Mouse (Mus musculus): ENCODE data around the gene Ccl24. TPM values are rescaled to one million over a fixed set of nuclear protein-coding genes. Genes with fewer than 3 reads are reported as not detected.

Ccl24 gene
- polyA plus RNA-seq, 1 experiment from 2014 or later: 1.4 TPM

GRCm38 (mm10) chr5:135563469-135563868, 9.4 kb downstream of the Ccl24 start, which contains the start of gene Ccl26:
TSS of gene Ccl26 (minus strand) at chr5:135563569.
- no peaks in the 10 kb centered on the region for H3K4me1 ChIP-seq (ENCODE audit: control insufficient read depth, insufficient read depth, low read length)
- H3K36me3 ChIP-seq (replicated peaks; ENCODE audit: control insufficient read depth, insufficient read depth, low read depth, low read length): no peaks in the 10 kb centered on the region
- H3K9me3 ChIP-seq (replicated peaks; ENCODE audit: control insufficient read depth, low read length): no peaks in the 10 kb centered on the region
- DNase-seq (ENCODE audit: low spot score) (no peak), ATAC-seq (replicated peaks; ENCODE audit: insufficient number of reproducible peaks, low FRiP score, low TSS enrichment, low read depth) (no peak)
- H3K27ac ChIP-seq (replicated peaks; ENCODE audit: low read depth, low read length): no peak within 1 kb of the TSS
- no peak within 1 kb of the TSS for H3K4me3 ChIP-seq (ENCODE audit: low read depth, low read length)
- H3K27me3 ChIP-seq (ENCODE audit: control insufficient read depth, insufficient read depth, low read length): no peaks in the 10 kb centered on the region
- 84% methylated on average over 3 of the region's 3 CpGs for WGBS
- H3K4me2 ChIP-seq (ENCODE audit: low read depth, low read length): no peak within 1 kb of the TSS
- no peak within 1 kb of the TSS for H3K9ac ChIP-seq (replicated peaks; ENCODE audit: low read length)

GRCm38 (mm10) chr5:135557671-135558070, 15.2 kb downstream of the Ccl24 start:
- no peak overlapping the region for H3K4me3 ChIP-seq (ENCODE audit: low read depth, low read length)
- ATAC-seq (replicated peaks; ENCODE audit: insufficient number of reproducible peaks, low FRiP score, low TSS enrichment, low read depth) (no peak), DNase-seq (ENCODE audit: low spot score) (no peak)
- no peak overlapping the region for H3K4me2 ChIP-seq (ENCODE audit: low read depth, low read length)
- no peak overlapping the region for H3K9ac ChIP-seq (replicated peaks; ENCODE audit: low read length)
- WGBS: 76% methylated on average over 3 of the region's 3 CpGs
- H3K36me3 ChIP-seq (replicated peaks; ENCODE audit: control insufficient read depth, insufficient read depth, low read depth, low read length): no peaks in the 10 kb centered on the region
- no peaks in the 10 kb centered on the region for H3K4me1 ChIP-seq (ENCODE audit: control insufficient read depth, insufficient read depth, low read length)
- no peaks in the 10 kb centered on the region for H3K9me3 ChIP-seq (replicated peaks; ENCODE audit: control insufficient read depth, low read length)
- no peaks in the 10 kb centered on the region for H3K27me3 ChIP-seq (ENCODE audit: control insufficient read depth, insufficient read depth, low read length)
- H3K27ac ChIP-seq (replicated peaks; ENCODE audit: low read depth, low read length): no peak overlapping the region

- no peak overlapping the region for H3K4me3 ChIP-seq (ENCODE audit: low read depth, low read length)
- no peaks in the 10 kb centered on the region for H3K36me3 ChIP-seq (replicated peaks; ENCODE audit: control insufficient read depth, insufficient read depth, low read depth, low read length)
- peak; percentile 85 for ATAC-seq (replicated peaks; ENCODE audit: insufficient number of reproducible peaks, low FRiP score, low TSS enrichment, low read depth)
- no peak overlapping the region for H3K4me2 ChIP-seq (ENCODE audit: low read depth, low read length)
- 36% methylated on average over 4 of the region's 4 CpGs for WGBS
- H3K27me3 ChIP-seq (ENCODE audit: control insufficient read depth, insufficient read depth, low read length): no peaks in the 10 kb centered on the region
- no peaks in the 10 kb centered on the region for H3K4me1 ChIP-seq (ENCODE audit: control insufficient read depth, insufficient read depth, low read length)
- no peaks in the 10 kb centered on the region for H3K9me3 ChIP-seq (replicated peaks; ENCODE audit: control insufficient read depth, low read length)
- no peak overlapping the region for H3K9ac ChIP-seq (replicated peaks; ENCODE audit: low read length)
- no peak for DNase-seq (ENCODE audit: low spot score)
- H3K27ac ChIP-seq (replicated peaks; ENCODE audit: low read depth, low read length): no peak overlapping the region
Measured at GRCm38 (mm10) chr5:135557051-135557450, 15.8 kb downstream of the Ccl24 start.

GRCm38 (mm10) chr5:135556259-135556658, 16.6 kb downstream of the Ccl24 start:
- H3K4me2 ChIP-seq (ENCODE audit: low read depth, low read length): no peak overlapping the region
- H3K9ac ChIP-seq (replicated peaks; ENCODE audit: low read length): no peak overlapping the region
- DNase-seq (ENCODE audit: low spot score) (no peak), ATAC-seq (replicated peaks; ENCODE audit: insufficient number of reproducible peaks, low FRiP score, low TSS enrichment, low read depth) (no peak)
- H3K4me1 ChIP-seq (ENCODE audit: control insufficient read depth, insufficient read depth, low read length): no peaks in the 10 kb centered on the region
- H3K9me3 ChIP-seq (replicated peaks; ENCODE audit: control insufficient read depth, low read length): no peaks in the 10 kb centered on the region
- 77% methylated on average over 3 of the region's 4 CpGs for WGBS
- H3K27ac ChIP-seq (replicated peaks; ENCODE audit: low read depth, low read length): peak overlapping the region; percentile 47; the same call in 1 of the 2 replicates
- H3K27me3 ChIP-seq (ENCODE audit: control insufficient read depth, insufficient read depth, low read length): no peaks in the 10 kb centered on the region
- no peak overlapping the region for H3K4me3 ChIP-seq (ENCODE audit: low read depth, low read length)
- H3K36me3 ChIP-seq (replicated peaks; ENCODE audit: control insufficient read depth, insufficient read depth, low read depth, low read length): no peaks in the 10 kb centered on the region

- DNase-seq (ENCODE audit: low spot score) (no peak), ATAC-seq (replicated peaks; ENCODE audit: insufficient number of reproducible peaks, low FRiP score, low TSS enrichment, low read depth) (no peak)
- Histone ChIP-seq H3K4me3 (ENCODE audit: low read depth, low read length) (no peak overlapping the region), H3K9me3 (replicated peaks; ENCODE audit: control insufficient read depth, low read length) (no peaks in the 10 kb centered on the region), H3K27ac (replicated peaks; ENCODE audit: low read depth, low read length) (no peak overlapping the region), H3K9ac (replicated peaks; ENCODE audit: low read length) (no peak overlapping the region), H3K4me1 (ENCODE audit: control insufficient read depth, insufficient read depth, low read length) (no peaks in the 10 kb centered on the region), H3K36me3 (replicated peaks; ENCODE audit: control insufficient read depth, insufficient read depth, low read depth, low read length) (no peaks in the 10 kb centered on the region), H3K27me3 (ENCODE audit: control insufficient read depth, insufficient read depth, low read length) (no peaks in the 10 kb centered on the region), H3K4me2 (ENCODE audit: low read depth, low read length) (no peak overlapping the region)
- WGBS: 82% methylated on average over 3 of the region's 3 CpGs
Measured at GRCm38 (mm10) chr5:135551591-135551990, 21.3 kb downstream of the Ccl24 start.

GRCm38 (mm10) chr5:135550910-135551309, 21.9 kb downstream of the Ccl24 start:
- 31% methylated on average over 3 of the region's 3 CpGs for WGBS
- ATAC-seq (replicated peaks; ENCODE audit: insufficient number of reproducible peaks, low FRiP score, low TSS enrichment, low read depth) (no peak), DNase-seq (ENCODE audit: low spot score) (peak; percentile 49)
- H3K9ac ChIP-seq (replicated peaks; ENCODE audit: low read length): no peak overlapping the region
- no peak overlapping the region for H3K4me2 ChIP-seq (ENCODE audit: low read depth, low read length)
- H3K4me3 ChIP-seq (ENCODE audit: low read depth, low read length): no peak overlapping the region
- H3K4me1 ChIP-seq (ENCODE audit: control insufficient read depth, insufficient read depth, low read length): no peaks in the 10 kb centered on the region
- H3K27ac ChIP-seq (replicated peaks; ENCODE audit: low read depth, low read length): no peak overlapping the region
- no peaks in the 10 kb centered on the region for H3K27me3 ChIP-seq (ENCODE audit: control insufficient read depth, insufficient read depth, low read length)
- H3K36me3 ChIP-seq (replicated peaks; ENCODE audit: control insufficient read depth, insufficient read depth, low read depth, low read length): no peaks in the 10 kb centered on the region
- H3K9me3 ChIP-seq (replicated peaks; ENCODE audit: control insufficient read depth, low read length): no peaks in the 10 kb centered on the region

GRCm38 (mm10) chr5:135547990-135548389, 24.9 kb downstream of the Ccl24 start:
- DNase-seq (ENCODE audit: low spot score): no peak
- Histone ChIP-seq H3K27ac (replicated peaks; ENCODE audit: low read depth, low read length) (no peak overlapping the region), H3K4me1 (ENCODE audit: control insufficient read depth, insufficient read depth, low read length) (no peaks in the 10 kb centered on the region), H3K4me3 (ENCODE audit: low read depth, low read length) (no peak overlapping the region), H3K27me3 (ENCODE audit: control insufficient read depth, insufficient read depth, low read length) (no peaks in the 10 kb centered on the region), H3K9me3 (replicated peaks; ENCODE audit: control insufficient read depth, low read length) (no peaks in the 10 kb centered on the region), H3K4me2 (ENCODE audit: low read depth, low read length) (no peak overlapping the region), H3K36me3 (replicated peaks; ENCODE audit: control insufficient read depth, insufficient read depth, low read depth, low read length) (no peaks in the 10 kb centered on the region), H3K9ac (replicated peaks; ENCODE audit: low read length) (no peak overlapping the region)
- no peak for ATAC-seq (replicated peaks; ENCODE audit: insufficient number of reproducible peaks, low FRiP score, low TSS enrichment, low read depth)
- 76% methylated on average over 2 of the region's 2 CpGs for WGBS

GRCm38 (mm10) chr5:135544865-135545797, 27.7 kb downstream of the Ccl24 start, which contains the start of gene Hip1:
TSS of gene Hip1 (minus strand) at chr5:135545120.
- H3K27ac ChIP-seq (replicated peaks; ENCODE audit: low read depth, low read length): no peak within 1 kb of the TSS
- H3K9me3 ChIP-seq (replicated peaks; ENCODE audit: control insufficient read depth, low read length): no peaks in the 10 kb centered on the region
- H3K27me3 ChIP-seq (ENCODE audit: control insufficient read depth, insufficient read depth, low read length): no peaks in the 10 kb centered on the region
- DNase-seq (ENCODE audit: low spot score) (peak; percentile 98), ATAC-seq (replicated peaks; ENCODE audit: insufficient number of reproducible peaks, low FRiP score, low TSS enrichment, low read depth) (peak; percentile 100)
- H3K4me1 ChIP-seq (ENCODE audit: control insufficient read depth, insufficient read depth, low read length): no peaks in the 10 kb centered on the region
- peak within 1 kb of the TSS; percentile 90 for H3K4me2 ChIP-seq (ENCODE audit: low read depth, low read length)
- H3K4me3 ChIP-seq (ENCODE audit: low read depth, low read length): peak within 1 kb of the TSS; percentile 72
- no peaks in the 10 kb centered on the region for H3K36me3 ChIP-seq (replicated peaks; ENCODE audit: control insufficient read depth, insufficient read depth, low read depth, low read length)
- H3K9ac ChIP-seq (replicated peaks; ENCODE audit: low read length): peak within 1 kb of the TSS; percentile 64
- under 1% methylated on average over 46 of the region's 46 CpGs for WGBS
